Mouse (Mus musculus) myocyte (in vitro differentiated cells): ENCODE measurements around the gene Ccnd3. TPM values are rescaled to one million over a fixed set of nuclear protein-coding genes. Genes with fewer than 3 reads are reported as not detected.
A peak's percentile ranks its signal among the peaks of the same experiment; 100 is the strongest.

Experiments used
- H3K27me3 ChIP-seq: one replicate; pipeline ENCODE4 v1.6.1; 2011; ENCODE audit not compliant: control insufficient read depth, insufficient read depth, insufficient read length
- H3K36me3 ChIP-seq: one replicate; pipeline ENCODE4 v1.6.1; 2011; ENCODE audit not compliant: control insufficient read depth, insufficient read depth
- H3K4me2 ChIP-seq: one replicate; pipeline ENCODE4 v1.6.1; 2011; ENCODE audit warnings: low read depth, control low read depth
- H3K4me3 ChIP-seq: one replicate; pipeline ENCODE4 v1.5.1; 2011; ENCODE audit warnings: mild to moderate bottlenecking, control low read depth, moderate library complexity
- H3K79me2 ChIP-seq: one replicate; pipeline ENCODE4 v1.6.1; 2011; ENCODE audit not compliant: control insufficient read depth, insufficient read depth
- H3ac ChIP-seq: one replicate; pipeline ENCODE4 v1.6.1; 2011; ENCODE audit not compliant: control insufficient read depth, insufficient read length
- CEBPB ChIP-seq: IDR thresholded peaks from 2 replicates; pipeline ENCODE4 v1.6.1; 2011; ENCODE audit warnings: mild to moderate bottlenecking, moderate library complexity; ENCODE audit not compliant: poor library complexity, insufficient read depth, severe bottlenecking
- E2F4 ChIP-seq: IDR thresholded peaks from one replicate; pipeline ENCODE4 v1.6.1; 2011; ENCODE audit warnings: mild to moderate bottlenecking, control low read depth, moderate library complexity; ENCODE audit not compliant: insufficient read depth
- MAX ChIP-seq: IDR thresholded peaks from one replicate; pipeline ENCODE4 v1.6.1; 2011; ENCODE audit warnings: low read depth, mild to moderate bottlenecking, control low read depth
- MYOD1 ChIP-seq, 3 experiments: IDR thresholded peaks; one replicate each; pipeline ENCODE4 v1.6.1; 2011; ENCODE audit warnings: control low read depth in 2 of 3, low read depth in 2 of 3, mild to moderate bottlenecking in 2 of 3, moderate library complexity in 1 of 3; ENCODE audit not compliant: insufficient read length in 2 of 3, control insufficient read depth in 1 of 3
- MYOG ChIP-seq, 3 experiments: IDR thresholded peaks; one replicate each; pipeline ENCODE4 v1.6.1; 2011; ENCODE audit warnings: control low read depth in 2 of 3, low read depth in 2 of 3, mild to moderate bottlenecking in 2 of 3; ENCODE audit not compliant: insufficient read length in 2 of 3, control insufficient read depth in 1 of 3, insufficient read depth in 1 of 3
- POLR2A ChIP-seq: IDR thresholded peaks from one replicate; pipeline ENCODE4 v1.6.1; 2011; ENCODE audit warnings: low read depth, mild to moderate bottlenecking, control low read depth, moderate library complexity; ENCODE audit not compliant: insufficient read length
- POLR2AphosphoS2 ChIP-seq: IDR thresholded peaks from one replicate; pipeline ENCODE4 v1.6.1; 2011; ENCODE audit warnings: low read depth, control low read depth; ENCODE audit not compliant: insufficient read length
- REST ChIP-seq: IDR thresholded peaks from one replicate; pipeline ENCODE4 v1.6.1; 2011; ENCODE audit warnings: mild to moderate bottlenecking, control low read depth, moderate library complexity; ENCODE audit not compliant: insufficient read depth, insufficient read length
- SRF ChIP-seq: IDR thresholded peaks from one replicate; pipeline ENCODE4 v1.6.1; 2011; ENCODE audit warnings: low read depth; ENCODE audit not compliant: control insufficient read depth, insufficient read length
- TCF12 ChIP-seq: IDR thresholded peaks from one replicate; pipeline ENCODE4 v1.6.1; 2011; ENCODE audit warnings: mild to moderate bottlenecking, control low read depth; ENCODE audit not compliant: poor library complexity, insufficient read depth, severe bottlenecking
- TCF3 ChIP-seq: IDR thresholded peaks from one replicate; pipeline ENCODE4 v1.6.1; 2011; ENCODE audit warnings: low read depth, control low read depth; ENCODE audit not compliant: insufficient read length
- USF1 ChIP-seq: IDR thresholded peaks from one replicate; pipeline ENCODE4 v1.6.1; 2011; ENCODE audit warnings: low read depth, mild to moderate bottlenecking, control low read depth, moderate library complexity
- polyA plus RNA-seq: library from polyadenylated mRNA; unstranded; fragments of >200 nt; fragmentation: generic; extraction: Trizol; gene quantifications from one replicate; pipeline ENCODE4 v1.2.1, GENCODE M21; 2012; ENCODE audit warnings: missing spikeins

Gene Ccnd3
- polyA plus RNA-seq, 1 experiment = 858 TPM

DNA sequence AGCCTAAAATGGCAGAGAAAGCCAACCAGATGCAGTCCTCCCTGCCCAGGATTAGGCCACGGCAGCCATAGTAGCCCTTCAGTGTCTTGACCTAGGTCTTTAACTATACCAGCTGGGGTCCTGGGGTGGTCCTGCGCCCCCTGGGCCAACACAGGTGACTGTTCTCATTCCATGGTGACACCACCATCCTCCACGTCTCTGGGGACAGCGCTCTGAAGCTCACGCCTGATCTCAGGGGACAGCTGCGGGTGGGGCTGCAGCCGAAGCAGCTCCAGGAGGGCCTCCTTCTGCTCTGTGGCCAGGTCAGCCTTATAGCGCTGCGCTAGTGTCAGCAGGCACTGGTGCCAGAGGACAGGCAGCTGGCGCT is 96.5 kb downstream of the Ccnd3 start:
- no peak overlapping the region for H3ac ChIP-seq
- no peak overlapping the region for H3K4me2 ChIP-seq
- TF ChIP-seq SRF = no peak
- TF ChIP-seq TCF3 = no peak
- no peak for TF ChIP-seq REST
- TF ChIP-seq POLR2A = peak; percentile 30
- peak in 1 of 3 experiments; percentile 31 for TF ChIP-seq MYOG (IDR thresholded peaks at IDR 0.05; ENCODE audit: control insufficient read depth in 1 of 3, insufficient read depth in 1 of 3, insufficient read length in 2 of 3, low read depth in 2 of 3)
- no peak for TF ChIP-seq E2F4
- TF ChIP-seq TCF12 = no peak
- no peak for TF ChIP-seq MAX
- TF ChIP-seq USF1 = no peak
- peaks cover 28% of the 10 kb centered on the region for H3K36me3 ChIP-seq
- H3K4me3 ChIP-seq = no peak overlapping the region
- peaks cover 4% of the 10 kb centered on the region for H3K79me2 ChIP-seq
- no peaks in the 10 kb centered on the region for H3K27me3 ChIP-seq

DNA sequence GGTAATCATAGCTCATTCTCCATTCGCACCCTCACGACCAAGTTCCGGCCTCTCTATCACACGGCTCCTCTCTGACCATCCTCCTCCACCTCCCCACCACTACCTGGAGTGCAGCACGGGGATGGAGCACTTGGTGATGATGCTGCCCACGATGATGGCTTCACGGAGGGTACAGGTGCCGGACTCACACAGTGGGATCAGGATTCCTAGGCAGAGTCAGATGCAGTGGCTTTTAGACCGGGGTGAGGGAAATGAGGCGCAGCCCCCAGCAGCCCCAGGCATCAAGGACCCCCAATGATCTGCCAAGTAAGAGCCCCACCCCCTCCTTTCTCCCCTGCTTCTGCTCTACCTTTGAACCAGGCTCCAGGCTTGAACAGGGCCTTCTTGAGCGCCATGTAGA is 97.4 kb downstream of the Ccnd3 start:
- peak; percentile 69 for TF ChIP-seq POLR2AphosphoS2
- no peak for TF ChIP-seq POLR2A
- H3K4me3 ChIP-seq = no peak overlapping the region
- H3K36me3 ChIP-seq = peaks cover 31% of the 10 kb centered on the region
- no peak overlapping the region for H3ac ChIP-seq
- H3K4me2 ChIP-seq = no peak overlapping the region
- no peaks in the 10 kb centered on the region for H3K79me2 ChIP-seq
- no peaks in the 10 kb centered on the region for H3K27me3 ChIP-seq

DNA sequence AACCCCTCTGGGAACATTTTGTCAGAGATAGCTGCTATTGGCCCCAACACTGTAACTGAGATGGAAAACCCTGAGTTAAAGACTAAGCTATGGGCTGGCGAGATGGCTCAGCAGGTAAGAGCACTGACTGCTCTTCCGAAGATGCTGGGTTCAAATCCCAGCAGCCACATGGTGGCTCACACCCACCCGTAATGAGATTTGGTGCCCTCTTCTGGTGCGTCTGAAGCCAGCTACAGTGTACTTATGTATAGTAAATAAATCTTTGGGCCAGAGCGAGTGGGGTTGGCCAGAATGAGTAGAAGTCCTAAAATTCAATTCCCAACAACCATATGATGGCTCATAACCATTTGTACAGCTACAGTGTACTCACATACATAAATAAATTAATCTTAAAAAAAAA is 101.4 kb downstream of the Ccnd3 start:
- peaks cover 11% of the 10 kb centered on the region for H3K36me3 ChIP-seq
- no peak overlapping the region for H3ac ChIP-seq
- no peak overlapping the region for H3K4me2 ChIP-seq
- H3K79me2 ChIP-seq = peaks cover 25% of the 10 kb centered on the region
- no peaks in the 10 kb centered on the region for H3K27me3 ChIP-seq
- H3K4me3 ChIP-seq = no peak overlapping the region
- TF ChIP-seq REST = no peak
- TF ChIP-seq TCF3 = no peak
- TF ChIP-seq USF1 = no peak
- TF ChIP-seq POLR2A = no peak
- no peak for TF ChIP-seq CEBPB
- no peak for TF ChIP-seq MAX
- TF ChIP-seq MYOG (IDR thresholded peaks at IDR 0.05; ENCODE audit: control insufficient read depth in 1 of 3, insufficient read depth in 1 of 3, insufficient read length in 2 of 3, low read depth in 2 of 3) = no peak
- no peak for TF ChIP-seq POLR2AphosphoS2
- no peak for TF ChIP-seq SRF
- no peak for TF ChIP-seq E2F4
- TF ChIP-seq TCF12 = no peak
- TF ChIP-seq MYOD1 (IDR thresholded peaks at IDR 0.05; ENCODE audit: control insufficient read depth in 1 of 3, insufficient read length in 2 of 3, low read depth in 2 of 3) = no peak

DNA sequence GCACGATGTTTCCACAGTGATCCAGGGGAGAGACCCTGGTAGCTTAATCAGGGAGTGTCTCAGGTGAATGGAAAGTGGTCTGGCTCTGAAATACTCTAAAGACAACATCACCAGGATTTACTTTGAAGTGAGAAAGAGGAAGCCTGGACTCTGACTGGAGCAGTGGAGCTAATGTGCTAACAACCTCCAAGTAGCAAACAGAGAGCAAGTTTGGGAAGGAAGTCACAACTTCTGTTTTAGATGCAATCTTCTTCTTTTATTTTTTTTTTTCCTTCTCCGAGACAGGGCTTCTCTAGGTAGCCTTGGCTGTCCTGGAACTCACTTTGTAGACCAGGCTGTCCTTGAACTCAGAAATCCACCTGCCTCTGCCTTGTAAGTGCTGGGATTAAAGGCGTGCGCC is 104.3 kb downstream of the Ccnd3 start:
- peak overlapping the region; percentile 82 for H3K4me3 ChIP-seq
- H3K4me2 ChIP-seq = peak overlapping the region; percentile 87
- no peak overlapping the region for H3ac ChIP-seq
- H3K36me3 ChIP-seq = peaks cover 12% of the 10 kb centered on the region
- no peak for TF ChIP-seq CEBPB
- TF ChIP-seq MAX = no peak
- no peak for TF ChIP-seq REST
- TF ChIP-seq POLR2A = no peak
- no peak for TF ChIP-seq TCF12
- TF ChIP-seq TCF3 = no peak
- no peak for TF ChIP-seq E2F4
- no peak for TF ChIP-seq POLR2AphosphoS2
- no peak for TF ChIP-seq SRF
- TF ChIP-seq USF1 = no peak
- no peak for TF ChIP-seq MYOD1 (IDR thresholded peaks at IDR 0.05; ENCODE audit: control insufficient read depth in 1 of 3, insufficient read length in 2 of 3, low read depth in 2 of 3)
- TF ChIP-seq MYOG (IDR thresholded peaks at IDR 0.05; ENCODE audit: control insufficient read depth in 1 of 3, insufficient read depth in 1 of 3, insufficient read length in 2 of 3, low read depth in 2 of 3) = no peak
- H3K79me2 ChIP-seq = peaks cover 53% of the 10 kb centered on the region
- H3K27me3 ChIP-seq = no peaks in the 10 kb centered on the region

DNA sequence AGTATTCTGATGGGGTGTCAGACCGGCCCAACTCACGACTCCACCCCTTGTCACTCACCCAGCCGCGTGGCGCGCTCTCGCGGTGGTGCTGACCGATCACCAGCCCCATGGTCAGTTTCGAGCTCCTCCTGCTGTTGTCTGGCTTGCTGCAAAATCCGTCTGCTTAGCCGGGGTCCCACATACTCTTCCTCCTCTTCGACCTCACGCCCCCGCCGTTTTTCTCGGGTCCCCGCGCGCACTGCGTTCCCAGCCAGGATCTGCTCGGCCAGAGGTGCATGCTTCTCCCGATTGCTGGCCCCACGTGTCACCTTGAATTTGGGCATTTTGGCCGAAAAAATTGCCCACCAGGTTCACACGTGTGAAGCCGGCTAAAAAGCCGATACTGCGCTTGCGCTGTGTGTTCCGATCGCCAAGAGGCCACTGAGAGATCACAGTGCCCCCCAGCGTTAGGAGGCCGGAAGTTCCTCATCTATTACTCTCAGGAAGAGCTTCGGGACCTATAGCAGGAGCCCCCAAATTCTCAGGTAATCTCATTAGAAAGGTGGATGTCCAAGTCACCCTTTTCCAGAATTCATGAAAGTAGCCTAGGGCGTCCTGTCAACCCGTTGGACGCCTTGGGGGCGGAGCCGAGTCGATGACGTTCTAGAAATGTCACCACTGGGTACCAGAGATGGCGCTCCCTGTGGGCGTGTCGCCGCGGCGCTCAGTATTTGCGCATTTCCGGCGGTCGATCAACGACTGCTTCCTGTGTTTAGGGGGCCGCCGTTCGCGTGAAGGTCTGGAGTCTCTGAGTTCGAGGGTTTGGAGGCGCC is 106.2 kb downstream of the Ccnd3 start, which contains the start of the genes Bysl, Med20 and Gm20517:
TSS of gene Bysl (minus strand) at position 644 of the 812 bp plus-strand sequence.
TSS of gene Med20 (plus strand) at position 734 of the 812 bp plus-strand sequence.
TSS of gene Gm20517 (plus strand) at position 741 of the 812 bp plus-strand sequence.
- H3K36me3 ChIP-seq = peaks cover 16% of the 10 kb centered on the region
- H3ac ChIP-seq = peak within 1 kb of the TSS; percentile 65

More for the DNA sequence above, 106.2 kb downstream of the Ccnd3 start, which contains the start of the genes Bysl, Med20 and Gm20517:
- Histone ChIP-seq H3K79me2 (peaks cover 72% of the 10 kb centered on the region), H3K4me2 (peak within 1 kb of the TSS; percentile 87), H3K4me3 (peak within 1 kb of the TSS; percentile 82), H3K27me3 (no peaks in the 10 kb centered on the region)
- TF ChIP-seq MAX (peak; percentile 64), CEBPB (no peak), USF1 (no peak), MYOD1 (IDR thresholded peaks at IDR 0.05; ENCODE audit: control insufficient read depth in 1 of 3, insufficient read length in 2 of 3, low read depth in 2 of 3) (peak in 1 of 3 experiments; percentile 29), E2F4 (no peak), POLR2A (peak; percentile 64), MYOG (IDR thresholded peaks at IDR 0.05; ENCODE audit: control insufficient read depth in 1 of 3, insufficient read depth in 1 of 3, insufficient read length in 2 of 3, low read depth in 2 of 3) (peak in 1 of 3 experiments; percentile 34), TCF12 (no peak), POLR2AphosphoS2 (peak; percentile 53), SRF (peak; percentile 83), TCF3 (no peak), REST (no peak)
